Mouse (Mus musculus): ENCODE results near the gene Armc7. TPM values are rescaled to one million over a fixed set of nuclear protein-coding genes. Genes with fewer than 3 reads are reported as not detected.

Armc7 gene
- 11.4 and 11.5 TPM in 2 replicates for total RNA-seq (2021)
- long read RNA-seq, partial matches to known transcripts, result 2 of 5 reads
- long read RNA-seq, other reads (novel, unspliced or antisense), result 0 of 5 reads

GRCm38 (mm10) chr11:115475025-115475757 is at the start of gene Armc7:
Gene Armc7 (plus strand): TSS chr11:115475667.
- peak; percentile 93 for DNase-seq

GRCm38 (mm10) chr11:115425671-115426070 is 49.8 kb upstream of the Armc7 start:
- no peak for DNase-seq

GRCm38 (mm10) chr11:115427482-115428331 is 47.8 kb upstream of the Armc7 start:
- DNase-seq, result peak; percentile 68

GRCm38 (mm10) chr11:115429307-115429706 is 46.2 kb upstream of the Armc7 start:
- no peak for DNase-seq

- no peak for DNase-seq
These were observed 44.9 kb upstream of the Armc7 start for GRCm38 (mm10) chr11:115430561-115430960.

- no peak for DNase-seq
These were observed 42.7 kb upstream of the Armc7 start for GRCm38 (mm10) chr11:115432814-115433213.

GRCm38 (mm10) chr11:115433342-115433741 is 42.1 kb upstream of the Armc7 start:
- no peak for DNase-seq

GRCm38 (mm10) chr11:115435596-115436337 is 39.7 kb upstream of the Armc7 start:
- DNase-seq, result peak; percentile 20

GRCm38 (mm10) chr11:115437571-115438122 is 37.8 kb upstream of the Armc7 start:
- no peak for DNase-seq

- no peak for DNase-seq
These were observed 36.1 kb upstream of the Armc7 start for GRCm38 (mm10) chr11:115439326-115439725.

- DNase-seq, result no peak
These were observed 35.4 kb upstream of the Armc7 start, which contains the start of gene Trim80 for GRCm38 (mm10) chr11:115439906-115440595. Gene Trim80 (plus strand): TSS chr11:115440545.

- DNase-seq, result no peak
These were observed 34.0 kb upstream of the Armc7 start for GRCm38 (mm10) chr11:115441417-115441816.

- DNase-seq, result peak; percentile 29
These were observed 28.6 kb upstream of the Armc7 start for GRCm38 (mm10) chr11:115446906-115447305.

- DNase-seq, result no peak
These were observed 28.1 kb upstream of the Armc7 start for GRCm38 (mm10) chr11:115447321-115447885.

GRCm38 (mm10) chr11:115448075-115448474 is 27.4 kb upstream of the Armc7 start:
- DNase-seq, result no peak

- no peak for DNase-seq
These were observed 26.5 kb upstream of the Armc7 start for GRCm38 (mm10) chr11:115448998-115449397.

- DNase-seq, result no peak
These were observed 25.3 kb upstream of the Armc7 start for GRCm38 (mm10) chr11:115450176-115450575.

GRCm38 (mm10) chr11:115451781-115452241 is 23.7 kb upstream of the Armc7 start:
- DNase-seq, result no peak

GRCm38 (mm10) chr11:115452281-115452860 is 23.1 kb upstream of the Armc7 start:
- DNase-seq, result no peak

GRCm38 (mm10) chr11:115453306-115453705 is 22.2 kb upstream of the Armc7 start:
- DNase-seq, result no peak
